Mouse (Mus musculus) MEL (cell line): ENCODE results near the gene Pex13. TPM values are rescaled to one million over a fixed set of nuclear protein-coding genes. Genes with fewer than 3 reads are reported as not detected.

Source experiments
- DNase-seq: peaks from one replicate; pipeline ENCODE4 v3.0.0; 2011; ENCODE audit warnings: low read depth, low spot score
- H3K27ac ChIP-seq: 2 replicates; pipeline ENCODE4 v1.5.1; 2012; ENCODE audit warnings: low read depth, mild to moderate bottlenecking, control low read depth, low read length, moderate library complexity; ENCODE audit not compliant: control insufficient read depth
- H3K27me3 ChIP-seq, 2 experiments: fragments of 150-350 bp in 1 of 2; sonication (generic) in 1 of 2; 2 replicates each; pipeline ENCODE4 v1.6.1; 2012; ENCODE audit warnings: low read length in 2 of 2, mild to moderate bottlenecking in 2 of 2, improper control_type of control experiment in 1 of 2, moderate library complexity in 1 of 2; ENCODE audit not compliant: insufficient read depth in 2 of 2, control insufficient read depth in 1 of 2
- H3K36me3 ChIP-seq, 2 experiments: 2 replicates each; pipeline ENCODE4 v1.6.1; 2012 to 2014; ENCODE audit warnings: low read length in 2 of 2, improper control_type of control experiment in 1 of 2, inconsistent platforms in 1 of 2, mild to moderate bottlenecking in 1 of 2; ENCODE audit not compliant: insufficient read depth in 2 of 2, control insufficient read depth in 1 of 2
- H3K4me1 ChIP-seq, 2 experiments: fragments of 150-350 bp in 1 of 2; sonication (generic) in 1 of 2; 2 replicates each; pipeline ENCODE4 v1.6.1; 2012; ENCODE audit warnings: low read length in 2 of 2, improper control_type of control experiment in 1 of 2, mild to moderate bottlenecking in 1 of 2; ENCODE audit not compliant: insufficient read depth in 2 of 2, control insufficient read depth in 1 of 2
- H3K4me3 ChIP-seq, 2 experiments: fragments of 150-350 bp in 1 of 2; sonication (generic) in 1 of 2; 2 replicates each; pipeline ENCODE4 v1.5.1; 2012; ENCODE audit warnings: low read depth in 2 of 2, low read length in 2 of 2, mild to moderate bottlenecking in 2 of 2, moderate library complexity in 2 of 2, control low read depth in 1 of 2, improper control_type of control experiment in 1 of 2; ENCODE audit not compliant: control insufficient read depth in 1 of 2, insufficient read depth in 1 of 2
- H3K79me2 ChIP-seq: 2 replicates; pipeline ENCODE4 v1.6.1; 2012; ENCODE audit warnings: mild to moderate bottlenecking, low read length, moderate library complexity; ENCODE audit not compliant: control insufficient read depth, poor library complexity, insufficient read depth
- H3K9ac ChIP-seq: 2 replicates; pipeline ENCODE4 v1.6.1; 2012; ENCODE audit warnings: low read depth, mild to moderate bottlenecking, control low read depth, low read length, moderate library complexity; ENCODE audit not compliant: control insufficient read depth, poor library complexity, severe bottlenecking
- H3K9me3 ChIP-seq: fragments of 150-350 bp; sonication (generic); replicated peaks from 2 replicates; pipeline ENCODE4 v1.6.1; 2012; ENCODE audit warnings: mild to moderate bottlenecking, low read length, improper control_type of control experiment, moderate library complexity; ENCODE audit not compliant: insufficient read depth
- CHD1 ChIP-seq: IDR thresholded peaks from 2 replicates; pipeline ENCODE4 v1.6.1; 2012; ENCODE audit warnings: low read depth, mild to moderate bottlenecking, inconsistent platforms, low read length, improper control_type of control experiment
- CHD2 ChIP-seq: IDR thresholded peaks from 2 replicates; pipeline ENCODE4 v1.6.1; 2011; ENCODE audit warnings: low read length, improper control_type of control experiment
- CTCF ChIP-seq, 3 experiments: IDR thresholded peaks in 2 of 3; conservative IDR thresholded peaks in 1 of 3; 2 replicates each; pipeline ENCODE4 v1.5.1; 2011 to 2012; ENCODE audit warnings: low read length in 3 of 3, low read depth in 2 of 3, mild to moderate bottlenecking in 2 of 3, improper control_type of control experiment in 1 of 3, inconsistent platforms in 1 of 3, mixed read lengths in 1 of 3, moderate library complexity in 1 of 3; ENCODE audit not compliant: control insufficient read depth in 1 of 3, insufficient read depth in 1 of 3, poor library complexity in 1 of 3, severe bottlenecking in 1 of 3
- E2F4 ChIP-seq: IDR thresholded peaks from 2 replicates; pipeline ENCODE4 v1.6.1; 2011; ENCODE audit warnings: low read depth, low read length, improper control_type of control experiment, borderline replicate concordance
- ELF1 ChIP-seq: IDR thresholded peaks from 2 replicates; pipeline ENCODE4 v1.6.1; 2014; ENCODE audit warnings: low read depth, mild to moderate bottlenecking, inconsistent platforms, low read length, improper control_type of control experiment, moderate library complexity
- EP300 ChIP-seq, 2 experiments: IDR thresholded peaks; 2 replicates each; pipeline ENCODE4 v1.6.1; 2011; ENCODE audit warnings: improper control_type of control experiment in 2 of 2, low read length in 2 of 2, low read depth in 1 of 2, mild to moderate bottlenecking in 1 of 2
- ETS1 ChIP-seq: IDR thresholded peaks from 2 replicates; pipeline ENCODE4 v1.6.1; 2012; ENCODE audit warnings: low read depth, mild to moderate bottlenecking, inconsistent platforms, low read length, improper control_type of control experiment, moderate library complexity
- GABPA ChIP-seq: IDR thresholded peaks from 2 replicates; pipeline ENCODE4 v1.6.1; 2012; ENCODE audit warnings: low read depth, mild to moderate bottlenecking, inconsistent platforms, low read length, improper control_type of control experiment, moderate library complexity
- GATA1 ChIP-seq: IDR thresholded peaks from 2 replicates; pipeline ENCODE4 v1.6.1; 2011; ENCODE audit warnings: low read depth, low read length, improper control_type of control experiment
- HCFC1 ChIP-seq: IDR thresholded peaks from 2 replicates; pipeline ENCODE4 v1.6.1; 2012; ENCODE audit warnings: low read depth, mild to moderate bottlenecking, inconsistent platforms, low read length, improper control_type of control experiment, moderate library complexity
- JUND ChIP-seq: IDR thresholded peaks from 2 replicates; pipeline ENCODE4 v1.6.1; 2011; ENCODE audit warnings: low read depth, mild to moderate bottlenecking, improper control_type of control experiment, low read length
- KAT2A ChIP-seq: conservative IDR thresholded peaks from 2 replicates; pipeline ENCODE4 v1.6.1; 2012; ENCODE audit warnings: low read depth, low read length, improper control_type of control experiment, inconsistent platforms
- MAFK ChIP-seq: IDR thresholded peaks from 2 replicates; pipeline ENCODE4 v1.6.1; 2011; ENCODE audit warnings: low read depth, mild to moderate bottlenecking, low read length, improper control_type of control experiment, borderline replicate concordance
- MAX ChIP-seq: IDR thresholded peaks from 2 replicates; pipeline ENCODE4 v1.6.1; 2011; ENCODE audit warnings: low read length, improper control_type of control experiment
- MAZ ChIP-seq: IDR thresholded peaks from 2 replicates; pipeline ENCODE4 v1.6.1; 2012; ENCODE audit warnings: low read depth, mild to moderate bottlenecking, inconsistent platforms, low read length, improper control_type of control experiment
- MYB ChIP-seq: IDR thresholded peaks from 2 replicates; pipeline ENCODE4 v1.6.1; 2011; ENCODE audit warnings: mild to moderate bottlenecking, low read depth, low read length, improper control_type of control experiment
- MYC ChIP-seq: IDR thresholded peaks from 2 replicates; pipeline ENCODE4 v1.6.1; 2011; ENCODE audit warnings: low read depth, mild to moderate bottlenecking, low read length, improper control_type of control experiment, moderate library complexity
- NELFE ChIP-seq: IDR thresholded peaks from 2 replicates; pipeline ENCODE4 v1.6.1; 2011; ENCODE audit warnings: low read depth, low read length, improper control_type of control experiment
- NRF1 ChIP-seq: IDR thresholded peaks from 2 replicates; pipeline ENCODE4 v1.6.1; 2014; ENCODE audit warnings: low read depth, mild to moderate bottlenecking, inconsistent platforms, low read length, improper control_type of control experiment, moderate library complexity; ENCODE audit not compliant: poor library complexity, insufficient read depth, severe bottlenecking
- POLR2AphosphoS2 ChIP-seq: IDR thresholded peaks from 2 replicates; pipeline ENCODE4 v1.6.1; 2011; ENCODE audit warnings: low read length, improper control_type of control experiment
- POLR2AphosphoS5 ChIP-seq: IDR thresholded peaks from 2 replicates; pipeline ENCODE4 v1.6.1; 2012; ENCODE audit warnings: low read depth, borderline replicate concordance, mild to moderate bottlenecking, inconsistent platforms, low read length, moderate library complexity, mixed read lengths
- RAD21 ChIP-seq: IDR thresholded peaks from 2 replicates; pipeline ENCODE4 v1.6.1; 2011; ENCODE audit warnings: mild to moderate bottlenecking, low read depth, low read length, improper control_type of control experiment
- RCOR1 ChIP-seq: IDR thresholded peaks from 2 replicates; pipeline ENCODE4 v1.6.1; 2012; ENCODE audit warnings: low read depth, mild to moderate bottlenecking, inconsistent platforms, low read length, improper control_type of control experiment
- SIN3A ChIP-seq: IDR thresholded peaks from 2 replicates; pipeline ENCODE4 v1.6.1; 2012; ENCODE audit warnings: low read length, improper control_type of control experiment, inconsistent platforms
- SMC3 ChIP-seq: IDR thresholded peaks from 2 replicates; pipeline ENCODE4 v1.6.1; 2011; ENCODE audit warnings: low read depth, low read length, improper control_type of control experiment
- TAL1 ChIP-seq: IDR thresholded peaks from 2 replicates; pipeline ENCODE4 v1.6.1; 2012; ENCODE audit warnings: mild to moderate bottlenecking, inconsistent platforms, low read length, moderate library complexity, mixed read lengths
- TBP ChIP-seq: IDR thresholded peaks from 2 replicates; pipeline ENCODE4 v1.8.0; 2011; ENCODE audit warnings: low read depth, low read length, improper control_type of control experiment
- TCF12 ChIP-seq: IDR thresholded peaks from 2 replicates; pipeline ENCODE4 v1.6.1; 2014; ENCODE audit warnings: low read depth, mild to moderate bottlenecking, inconsistent platforms, low read length, improper control_type of control experiment, moderate library complexity
- UBTF ChIP-seq: IDR thresholded peaks from 2 replicates; pipeline ENCODE4 v1.6.1; 2012; ENCODE audit warnings: low read depth, mild to moderate bottlenecking, inconsistent platforms, low read length, improper control_type of control experiment, moderate library complexity, borderline replicate concordance; ENCODE audit not compliant: insufficient read depth
- USF1 ChIP-seq: IDR thresholded peaks from 2 replicates; pipeline ENCODE4 v1.6.1; 2014; ENCODE audit warnings: low read depth, mild to moderate bottlenecking, inconsistent platforms, low read length, improper control_type of control experiment, moderate library complexity
- USF2 ChIP-seq, 2 experiments: IDR thresholded peaks; 2 replicates each; pipeline ENCODE4 v1.6.1; 2011 to 2012; ENCODE audit warnings: improper control_type of control experiment in 2 of 2, low read length in 2 of 2, borderline replicate concordance in 1 of 2, inconsistent platforms in 1 of 2, low read depth in 1 of 2, mild to moderate bottlenecking in 1 of 2; ENCODE audit not compliant: insufficient read depth in 1 of 2
- ZC3H11A ChIP-seq: IDR thresholded peaks from 2 replicates; pipeline ENCODE4 v1.6.1; 2012; ENCODE audit warnings: low read depth, mild to moderate bottlenecking, inconsistent platforms, low read length, improper control_type of control experiment
- ZKSCAN1 ChIP-seq: IDR thresholded peaks from 2 replicates; pipeline ENCODE4 v1.6.1; 2012; ENCODE audit warnings: low read depth, mild to moderate bottlenecking, inconsistent platforms, low read length, improper control_type of control experiment, moderate library complexity
- ZMIZ1 ChIP-seq: IDR thresholded peaks from 2 replicates; pipeline ENCODE4 v1.6.1; 2012; ENCODE audit warnings: low read depth, mild to moderate bottlenecking, inconsistent platforms, low read length, improper control_type of control experiment, moderate library complexity
- ZNF384 ChIP-seq: IDR thresholded peaks from 2 replicates; pipeline ENCODE4 v1.6.1; 2012; ENCODE audit warnings: low read depth, mild to moderate bottlenecking, inconsistent platforms, low read length, improper control_type of control experiment
- polyA plus RNA-seq, 2 experiments: library from polyadenylated mRNA; stranded (reverse) in 1 of 2; unstranded in 1 of 2; fragments of >175 nt in 1 of 2; fragments of >200 nt in 1 of 2; gene quantifications; 2 replicates each; pipeline versions ENCODE4 v1.2.1 to v1.2.4; 2012; ENCODE audit warnings: low replicate concordance in 2 of 2, low read depth in 1 of 2; ENCODE audit not compliant: insufficient read length in 2 of 2, insufficient read depth in 1 of 2, missing spikeins in 1 of 2
- total RNA-seq: library from RNA; depleted of rRNA; stranded (reverse); fragments of 300-350 nt; gene quantifications from 2 replicates; pipeline ENCODE4 v1.2.3, GENCODE M21; 2012; rRNA removed

The Pex13 gene
- 24.7 and 32.1 TPM in 2 replicates for total RNA-seq
- polyA plus RNA-seq, result 10 to 100 TPM in 1 of 2 experiments, not detected in 1; 24.7 TPM

GRCm38 (mm10) chr11:23665798-23666501, at the start of gene Pex13:
Gene Pex13, minus strand, starts transcription at chr11:23665959.
- peak within 1 kb of the TSS; percentile 86 for H3K9ac ChIP-seq
- H3K4me1 ChIP-seq, result peaks cover 4 to 10% of the 10 kb centered on the region in 2 experiments; a peak in 3 of 4 replicates
- H3K79me2 ChIP-seq, result peaks cover 41% of the 10 kb centered on the region
- H3K27me3 ChIP-seq, result no peaks in the 10 kb centered on the region
- H3K4me3 ChIP-seq, result peak within 1 kb of the TSS; percentile 72 to 80
- H3K9me3 ChIP-seq, result no peaks in the 10 kb centered on the region
- DNase-seq, result peak; percentile 98
- H3K36me3 ChIP-seq, result peaks cover 8 to 20% of the 10 kb centered on the region in 2 experiments
- peak within 1 kb of the TSS; percentile 90 for H3K27ac ChIP-seq
- TF ChIP-seq HCFC1, result peak; percentile 85
- TF ChIP-seq NRF1, result no peak; the same call in 1 of the 2 replicates
- TF ChIP-seq MAZ, result peak; percentile 21
- TF ChIP-seq TBP, result peak; percentile 85
- no peak for TF ChIP-seq CHD1
- peak; percentile 62 for TF ChIP-seq ETS1
- no peak for TF ChIP-seq CTCF (IDR thresholded peaks at IDR 0.05 in 2 of 3, conservative IDR thresholded peaks at IDR 0.05 in 1 of 3; ENCODE audit: control insufficient read depth in 1 of 3, insufficient read depth in 1 of 3, low read depth in 2 of 3, low read length in 3 of 3, poor library complexity in 1 of 3, severe bottlenecking in 1 of 3)
- peak in 1 of 2 experiments; percentile 3; a peak in 1 of 4 replicates for TF ChIP-seq EP300 (IDR thresholded peaks at IDR 0.05; ENCODE audit: low read depth in 1 of 2, low read length in 2 of 2)
- peak; percentile 74; the same call in 1 of the 2 replicates for TF ChIP-seq UBTF
- peak; percentile 94 for TF ChIP-seq SIN3A
- TF ChIP-seq ELF1, result peak; percentile 74
- no peak for TF ChIP-seq CHD2
- peak; percentile 71; the same call in 1 of the 2 replicates for TF ChIP-seq E2F4
- TF ChIP-seq USF1, result no peak
- peak; percentile 58 for TF ChIP-seq MAX
- no peak for TF ChIP-seq POLR2AphosphoS2
- no peak for TF ChIP-seq USF2 (IDR thresholded peaks at IDR 0.05; ENCODE audit: borderline replicate concordance in 1 of 2, insufficient read depth in 1 of 2, low read depth in 1 of 2, low read length in 2 of 2)
- no peak for TF ChIP-seq POLR2AphosphoS5
- TF ChIP-seq SMC3, result no peak
- TF ChIP-seq MYC, result peak; percentile 67
- no peak for TF ChIP-seq ZNF384
- 0 out of 2 replicates have a peak, but pooled peaks have one; percentile 46 for TF ChIP-seq RCOR1
- TF ChIP-seq ZC3H11A, result no peak
- peak; percentile 93 for TF ChIP-seq ZMIZ1
- no peak for TF ChIP-seq ZKSCAN1
- no peak for TF ChIP-seq RAD21
- peak; percentile 78; the same call in 1 of the 2 replicates for TF ChIP-seq KAT2A
- TF ChIP-seq TCF12, result peak; percentile 66
- TF ChIP-seq MYB, result peak; percentile 77; the same call in 1 of the 2 replicates
- no peak for TF ChIP-seq TAL1
- TF ChIP-seq NELFE, result peak; percentile 92
- TF ChIP-seq JUND, result no peak
- no peak for TF ChIP-seq MAFK
- no peak for TF ChIP-seq GATA1
- no peak for TF ChIP-seq GABPA
